8 mouse cellular contexts compared by ENCODE assay signal in the genomic region with DNA sequence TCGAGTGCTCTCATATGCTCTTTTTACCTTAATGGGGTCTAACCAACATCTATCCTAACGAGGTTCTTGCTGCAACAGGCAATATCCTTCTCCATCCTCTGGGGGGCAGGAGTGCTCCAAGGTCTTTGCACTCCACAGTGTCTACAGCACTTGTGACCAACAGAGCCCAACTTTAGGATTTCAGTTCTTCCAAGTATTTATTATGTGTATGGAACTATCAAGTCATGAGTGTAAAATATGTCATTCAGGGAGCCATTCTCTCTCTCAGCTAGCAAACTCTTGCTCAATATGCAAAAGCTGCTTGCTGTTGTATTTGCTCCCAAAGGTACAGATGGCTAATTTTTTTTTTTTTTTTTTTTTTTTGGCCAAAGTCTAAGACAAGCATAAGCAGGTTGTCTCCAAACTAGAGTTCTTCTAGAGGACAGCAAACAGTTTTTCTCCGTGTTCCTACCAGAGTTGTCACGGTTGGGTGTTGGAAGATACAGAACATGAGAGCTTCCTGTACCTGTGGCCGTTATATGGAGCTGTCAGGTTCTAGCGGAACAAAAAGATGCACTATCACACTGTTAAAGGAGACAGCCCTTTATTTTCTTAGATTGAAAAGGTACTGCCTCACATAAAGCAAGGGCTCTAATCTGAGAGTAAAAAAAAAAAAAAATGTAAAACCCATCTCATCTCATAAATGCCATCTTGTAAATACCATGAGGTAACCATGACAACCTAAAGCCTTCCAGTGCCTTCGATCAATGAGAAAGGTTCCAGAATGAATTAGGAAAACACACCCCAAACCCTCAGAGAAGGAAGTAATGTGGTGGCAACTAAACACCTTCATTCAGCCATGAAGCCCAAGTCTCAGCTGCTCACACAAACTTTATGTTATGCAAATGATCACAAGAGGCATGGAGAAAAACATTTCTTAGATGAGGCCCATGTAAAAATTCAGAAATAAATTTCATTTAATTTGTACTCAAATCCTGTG. TPM values are rescaled to one million over a fixed set of nuclear protein-coding genes. Genes with fewer than 3 reads are reported as not detected.
DNase-seq lines count a peak whose midpoint lies in the region; ATAC-seq lines count a peak whose summit lies in the region.

No protein-coding gene starts in this region.

- H3K9me3 ChIP-seq in intestine, embryonic 16.5 days (ENCODE audit: control insufficient read depth, low read length), result no peaks in the 10 kb centered on the region
- H3K9me3 ChIP-seq in midbrain, embryonic 15.5 days, result no peaks in the 10 kb centered on the region

- no peak overlapping the region for H3K9ac ChIP-seq in intestine, embryonic 16.5 days (ENCODE audit: low read depth, low read length)
- no peak overlapping the region for H3K9ac ChIP-seq in midbrain, embryonic 15.5 days

- ATAC-seq in common myeloid progenitor, adult 5-6 weeks (replicated peaks; ENCODE audit: low read depth, poor library complexity, severe bottlenecking), result peak; percentile 99
- peak; percentile 50 for ATAC-seq in intestine, embryonic 16.5 days
- peak; percentile 84 for ATAC-seq in midbrain, embryonic 15.5 days (replicated peaks)

- H3K36me3 ChIP-seq in intestine, embryonic 16.5 days (ENCODE audit: control insufficient read depth, insufficient read depth, low read length), result no peaks in the 10 kb centered on the region
- peaks cover 10% of the 10 kb centered on the region; the same call in 1 of the 2 replicates for H3K36me3 ChIP-seq in midbrain, embryonic 15.5 days (replicated peaks)

- peak; percentile 81 for DNase-seq in urinary bladder, postnatal 14 days (ENCODE audit: low spot score)
- DNase-seq in urinary bladder, postnatal 10 days (ENCODE audit: low spot score), result no peak
- peak; percentile 74 for DNase-seq in gastrocnemius, postnatal 10 days
- peak; percentile 54 to 60 for DNase-seq in left cerebral cortex, postnatal 36 days (ENCODE audit: low spot score in 2 of 2)
- DNase-seq in spleen, adult 18-20 months, result peak; percentile 23 to 64

- H3K4me3 ChIP-seq in intestine, embryonic 16.5 days (ENCODE audit: low read length), result no peak overlapping the region
- no peak overlapping the region for H3K4me3 ChIP-seq in midbrain, embryonic 15.5 days

- WGBS in intestine, embryonic 16.5 days, result 52% methylated on average over 7 of the region's 7 CpGs
- 43% methylated on average over 7 of the region's 7 CpGs for WGBS in midbrain, embryonic 15.5 days

- H3K27me3 ChIP-seq in intestine, embryonic 16.5 days (replicated peaks; ENCODE audit: control insufficient read depth, insufficient read depth, low read length), result no peaks in the 10 kb centered on the region
- no peaks in the 10 kb centered on the region for H3K27me3 ChIP-seq in midbrain, embryonic 15.5 days (replicated peaks)

- intact Hi-C loops in left cerebral cortex, postnatal 36 days (cut with DNase I), result loop anchor here (1.0 to 2.0 kb wide), 2 partner anchors 129 to 138 kb away; no protein-coding TSS in a partner anchor

- no peak overlapping the region for H3K4me2 ChIP-seq in intestine, embryonic 16.5 days (ENCODE audit: low read depth, low read length)
- no peak overlapping the region for H3K4me2 ChIP-seq in midbrain, embryonic 15.5 days

- H3K4me1 ChIP-seq in intestine, embryonic 16.5 days (ENCODE audit: control insufficient read depth, insufficient read depth, low read length), result no peaks in the 10 kb centered on the region
- peaks cover under 1% of the 10 kb centered on the region for H3K4me1 ChIP-seq in midbrain, embryonic 15.5 days

- H3K27ac ChIP-seq in intestine, embryonic 16.5 days (ENCODE audit: low read length), result no peak overlapping the region
- H3K27ac ChIP-seq in midbrain, embryonic 15.5 days, result no peak overlapping the region

RNA-seq across cellular contexts. Expression of a gene that starts 1.7 kb away (rescaled TPM):
- total RNA-seq in common myeloid progenitor, adult 5-6 weeks (2017), result 0.87 TPM in 1 of 2 replicates, not detected in the other
- total RNA-seq in gastrocnemius, postnatal 10 days (2021), result under 1 TPM in 1 of 2 experiments, not detected in 1; 0.31 TPM
- polyA plus RNA-seq in intestine, embryonic 16.5 days (2015; fragmentation: Nextera tagmentation; extraction: Ambion mirVana), result 1.2 and 1.4 TPM in 2 replicates
- not detected for total RNA-seq in left cerebral cortex, postnatal 36 days (2021)
- 2.0 and 2.5 TPM in 2 replicates for polyA plus RNA-seq in midbrain, embryonic 15.5 days (2015; fragmentation: Nextera tagmentation; extraction: Ambion mirVana)

RNA-seq across cellular contexts. Expression of a gene that starts 20.0 kb away (rescaled TPM):
- total RNA-seq in common myeloid progenitor, adult 5-6 weeks (2017), result 16.3 and 45.1 TPM in 2 replicates
- 1 to 10 TPM; 8.1 to 8.5 TPM for total RNA-seq in gastrocnemius, postnatal 10 days (2021)
- 8.0 and 9.9 TPM in 2 replicates for polyA plus RNA-seq in intestine, embryonic 16.5 days (2015; fragmentation: Nextera tagmentation; extraction: Ambion mirVana)
- 1 to 10 TPM; 1.6 to 2.1 TPM for total RNA-seq in left cerebral cortex, postnatal 36 days (2021)
- polyA plus RNA-seq in midbrain, embryonic 15.5 days (2015; fragmentation: Nextera tagmentation; extraction: Ambion mirVana), result 1.6 and 1.8 TPM in 2 replicates
